Comparison of ENCODE assay signal across 8 mouse cellular contexts in the genomic region with DNA sequence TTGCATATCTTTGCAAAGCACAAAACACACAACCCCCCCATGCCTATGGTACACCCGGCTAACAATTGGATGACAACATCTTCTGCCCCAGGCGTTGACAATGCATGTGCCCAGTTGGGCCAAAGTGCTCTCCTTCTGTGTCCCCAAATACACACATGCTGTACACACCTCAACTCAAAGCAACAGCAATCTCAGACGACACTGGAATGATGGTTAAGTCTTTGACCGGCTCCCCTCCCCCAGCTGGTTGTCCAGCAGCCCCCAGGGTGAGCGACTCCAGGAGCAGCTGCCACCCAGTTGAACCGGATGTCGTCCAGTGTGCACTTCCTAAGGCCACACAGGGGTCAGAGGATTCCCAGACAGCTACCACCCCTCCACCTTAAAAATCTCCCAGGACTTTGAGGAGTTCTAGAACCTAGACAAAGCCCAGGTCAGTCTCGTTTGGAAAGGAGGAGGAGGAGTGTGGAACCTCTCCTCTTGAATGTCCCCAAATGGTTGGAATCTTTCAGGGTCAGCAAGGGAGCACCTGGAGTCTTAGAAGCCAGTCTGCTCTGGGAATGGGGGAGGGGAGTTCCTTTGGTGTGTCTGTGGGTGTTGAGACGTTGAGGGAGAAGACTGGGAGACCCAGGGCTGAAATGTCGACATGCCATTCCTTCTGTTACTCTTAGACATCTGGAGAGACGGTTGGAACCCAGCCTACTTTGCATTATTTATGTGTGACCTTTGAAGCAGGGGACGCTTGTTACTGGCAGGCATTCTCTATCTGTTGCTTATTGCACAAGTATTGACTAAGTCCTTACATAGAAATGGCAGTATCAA. TPM values are rescaled to one million over a fixed set of nuclear protein-coding genes. Genes with fewer than 3 reads are reported as not detected.
DNase-seq lines count a peak whose midpoint lies in the region; ATAC-seq and TF ChIP-seq lines count a peak whose summit lies in the region.

No protein-coding gene starts in this region.

- peaks cover 24% of the 10 kb centered on the region for H3K4me1 ChIP-seq in liver, adult 2 months (ENCODE audit: control insufficient read depth, insufficient read depth, low read length)
- peaks cover 23% of the 10 kb centered on the region for H3K4me1 ChIP-seq in forebrain, embryonic 14.5 days (ENCODE audit: control insufficient read depth, insufficient read depth, low read length)
- peaks cover 19% of the 10 kb centered on the region; the same call in 1 of the 2 replicates for H3K4me1 ChIP-seq in neural tube, embryonic 14.5 days (ENCODE audit: control insufficient read depth, insufficient read depth, low read length)

- no peaks in the 10 kb centered on the region for H3K27me3 ChIP-seq in liver, adult 2 months (ENCODE audit: control insufficient read depth, insufficient read depth, low read length)
- no peaks in the 10 kb centered on the region for H3K27me3 ChIP-seq in forebrain, embryonic 14.5 days (replicated peaks; ENCODE audit: control insufficient read depth, insufficient read depth, low read length)
- H3K27me3 ChIP-seq in neural tube, embryonic 14.5 days (ENCODE audit: control insufficient read depth, insufficient read depth, low read length): no peaks in the 10 kb centered on the region

- 16% methylated on average over 12 of the region's 12 CpGs for WGBS in liver, adult 2 months
- WGBS in forebrain, embryonic 14.5 days: 27% methylated on average over 12 of the region's 12 CpGs
- WGBS in neural tube, embryonic 14.5 days: 16% methylated on average over 12 of the region's 12 CpGs

- H3K79me2 ChIP-seq in liver, adult 2 months (ENCODE audit: control insufficient read depth, insufficient read depth, low read length): no peaks in the 10 kb centered on the region

- H3K4me3 ChIP-seq in liver, adult 2 months (ENCODE audit: insufficient read depth, low read depth, low read length): no peak overlapping the region
- H3K4me3 ChIP-seq in forebrain, embryonic 14.5 days (ENCODE audit: low read depth, low read length): no peak overlapping the region
- H3K4me3 ChIP-seq in neural tube, embryonic 14.5 days (ENCODE audit: low read depth, low read length): no peak overlapping the region

- H3K36me3 ChIP-seq in liver, adult 2 months (ENCODE audit: control insufficient read depth, insufficient read depth, low read length): no peaks in the 10 kb centered on the region
- H3K36me3 ChIP-seq in forebrain, embryonic 14.5 days (ENCODE audit: control insufficient read depth, insufficient read depth, low read length): no peaks in the 10 kb centered on the region
- H3K36me3 ChIP-seq in neural tube, embryonic 14.5 days (ENCODE audit: control insufficient read depth, insufficient read depth, low read length): no peaks in the 10 kb centered on the region

- H3K27ac ChIP-seq in liver, adult 2 months (replicated peaks; ENCODE audit: insufficient read depth, low read depth, low read length): peak overlapping the region; percentile 69
- H3K27ac ChIP-seq in forebrain, embryonic 14.5 days (ENCODE audit: low read depth, low read length): peak overlapping the region; percentile 98
- H3K27ac ChIP-seq in neural tube, embryonic 14.5 days (ENCODE audit: low read depth, low read length): peak overlapping the region; percentile 85

- H3K4me2 ChIP-seq in forebrain, embryonic 14.5 days (ENCODE audit: low read length): no peak overlapping the region
- H3K4me2 ChIP-seq in neural tube, embryonic 14.5 days (ENCODE audit: low read depth, low read length): no peak overlapping the region

- no peak overlapping the region; the same call in 1 of the 2 replicates for H3K9ac ChIP-seq in liver, adult 2 months (ENCODE audit: low read depth, low read length)
- no peak overlapping the region for H3K9ac ChIP-seq in forebrain, embryonic 14.5 days (ENCODE audit: low read length)
- no peak overlapping the region for H3K9ac ChIP-seq in neural tube, embryonic 14.5 days (replicated peaks; ENCODE audit: low read depth, low read length)

- H3K9me3 ChIP-seq in forebrain, embryonic 14.5 days (replicated peaks; ENCODE audit: control insufficient read depth, low read length): no peaks in the 10 kb centered on the region
- no peaks in the 10 kb centered on the region for H3K9me3 ChIP-seq in neural tube, embryonic 14.5 days (ENCODE audit: control insufficient read depth, low read length)

- peak; percentile 71 for DNase-seq in liver, adult 2 months (ENCODE audit: extremely low read depth, low read depth, low spot score)
- no peak for DNase-seq in liver
- peak; percentile 36 for DNase-seq in cerebellum, postnatal 14 days
- DNase-seq in forebrain, embryonic 14.5 days (ENCODE audit: low spot score): no peak
- peak; percentile 60 to 73 for DNase-seq in kidney, postnatal 4 days
- no peak for DNase-seq in left cerebral cortex, adult 18-20 months (ENCODE audit: low spot score in 2 of 2)
- DNase-seq in layer of hippocampus, adult 9-11 months: no peak

- ATAC-seq in forebrain, embryonic 14.5 days: no peak
- no peak for ATAC-seq in neural tube, embryonic 14.5 days (ENCODE audit: low read depth)

- no peak for TF ChIP-seq POLR2A in liver, adult 2 months (IDR thresholded peaks at IDR 0.05; ENCODE audit: extremely low read depth, insufficient read depth, low read length)

- no peak for TF ChIP-seq CTCF in liver, adult 2 months (IDR thresholded peaks at IDR 0.05; ENCODE audit: low read depth, low read length)

RNA-seq across cellular contexts. Expression of a gene that starts 36.8 kb away (rescaled TPM):
- 14.8 and 14.9 TPM in 2 replicates for total RNA-seq in liver, adult 2 months (2014; rRNA removed)
- polyA plus RNA-seq in liver, adult 2 months (2012; rRNA removed): 5.1 and 5.2 TPM in 2 replicates
- polyA plus RNA-seq in forebrain, embryonic 14.5 days (2014; fragmentation: Nextera tagmentation; extraction: Ambion mirVana): 27.1 and 42.0 TPM in 2 replicates
- 49.2 and 59.5 TPM in 2 replicates for polyA plus RNA-seq in neural tube, embryonic 14.5 days (2014; fragmentation: Nextera tagmentation; extraction: Ambion mirVana)
- total RNA-seq in left cerebral cortex, adult 18-20 months (2021): 100 to 1,000 TPM in 1 of 2 experiments, 10 to 100 TPM in 1; 94.9 to 124 TPM

RNA-seq across cellular contexts. Expression of a gene that starts 53.8 kb away (rescaled TPM):
- not detected in 2 replicates for total RNA-seq in liver, adult 2 months (2014; rRNA removed)
- 0.07 TPM in 1 of 2 replicates, not detected in the other for polyA plus RNA-seq in liver, adult 2 months (2012; rRNA removed)
- polyA plus RNA-seq in forebrain, embryonic 14.5 days (2014; fragmentation: Nextera tagmentation; extraction: Ambion mirVana): not detected in 2 replicates
- not detected in 2 replicates for polyA plus RNA-seq in neural tube, embryonic 14.5 days (2014; fragmentation: Nextera tagmentation; extraction: Ambion mirVana)
- total RNA-seq in left cerebral cortex, adult 18-20 months (2021): not detected

Comparison
In these comparisons a context has a peak if more than half of its experiments do, and no peak if none do; other contexts are left out.
1. DNase-seq: peak in liver, adult 2 months (single experiment), cerebellum, postnatal 14 days (2 of 2) and kidney, postnatal 4 days (2 of 2); none in liver (single experiment), forebrain, embryonic 14.5 days (single experiment), left cerebral cortex, adult 18-20 months (0 of 2) and layer of hippocampus, adult 9-11 months (single experiment).
2. Peak in every context shown above with its lines, with median percentiles within 50 percentile points of each other: H3K27ac ChIP-seq.